Mouse (Mus musculus) megakaryocyte, embryonic 14.5 days (primary cell): ENCODE data around the gene Fdx1.

Experiments used
- FLI1 ChIP-seq: IDR thresholded peaks from 2 replicates; pipeline ENCODE4 v1.6.1; 2012; ENCODE audit warnings: low read length, inconsistent platforms, mixed read lengths
- GATA1 ChIP-seq: IDR thresholded peaks from 3 replicates; pipeline ENCODE4 v1.6.1; 2012; ENCODE audit warnings: mixed read lengths, low read length, inconsistent platforms, borderline replicate concordance

GRCm38 (mm10) chr9:51927680-51928079, 35.7 kb downstream of the Fdx1 start:
- TF ChIP-seq GATA1 = no peak
- TF ChIP-seq FLI1 = no peak
